Mouse (Mus musculus) liver, adult (tissue): ENCODE results near the gene Them4.

ENCODE experiments used
- GATA4 ChIP-seq: IDR thresholded peaks from 2 replicates; pipeline ENCODE4 v1.6.1; 2014; ENCODE audit warnings: mild to moderate bottlenecking, low read length; ENCODE audit not compliant: insufficient replicate concordance

Gene Them4

DNA sequence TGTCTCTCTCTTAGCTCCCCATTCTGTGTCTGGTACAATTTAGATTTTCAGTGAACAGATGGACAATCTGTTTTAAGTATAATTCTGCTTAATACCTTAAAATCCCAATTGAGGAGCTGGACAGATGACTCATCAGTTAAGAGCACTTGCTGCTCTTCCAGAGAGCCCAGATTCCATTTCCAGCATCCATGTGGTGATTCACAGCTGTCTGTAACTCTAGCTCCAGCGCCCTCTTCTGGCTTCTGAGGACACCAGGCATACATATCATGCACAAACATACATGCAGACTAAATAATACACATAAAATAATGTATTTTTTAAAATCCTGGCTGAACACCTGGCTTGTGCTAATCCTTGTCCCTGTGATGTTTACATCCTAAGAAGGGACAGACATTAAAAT is 50.9 kb downstream of the Them4 start:
- no peak for TF ChIP-seq GATA4

DNA sequence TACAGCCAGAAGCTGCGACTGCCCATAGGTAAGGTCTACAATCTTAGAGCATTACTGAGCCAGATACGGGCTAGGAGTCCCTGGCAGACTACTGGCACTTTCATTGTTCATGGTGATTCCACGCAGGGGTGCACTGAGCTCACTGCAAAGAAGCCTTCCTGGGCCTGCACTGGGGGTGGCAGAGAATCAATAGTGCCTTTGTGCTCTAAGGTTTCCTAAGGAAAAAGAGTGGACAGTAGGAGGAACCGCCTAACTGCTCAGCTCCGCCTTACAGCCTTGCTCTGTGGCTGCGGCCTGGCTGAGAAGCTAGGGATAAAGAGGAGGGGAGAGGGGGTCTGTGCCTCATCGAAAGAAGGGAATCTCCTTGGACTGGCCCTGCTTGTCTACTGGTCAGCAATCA is 52.2 kb downstream of the Them4 start, which contains the start of gene C2cd4d:
Gene C2cd4d (plus strand): TSS at position 301 of the 400 bp plus-strand sequence.
- no peak for TF ChIP-seq GATA4

DNA sequence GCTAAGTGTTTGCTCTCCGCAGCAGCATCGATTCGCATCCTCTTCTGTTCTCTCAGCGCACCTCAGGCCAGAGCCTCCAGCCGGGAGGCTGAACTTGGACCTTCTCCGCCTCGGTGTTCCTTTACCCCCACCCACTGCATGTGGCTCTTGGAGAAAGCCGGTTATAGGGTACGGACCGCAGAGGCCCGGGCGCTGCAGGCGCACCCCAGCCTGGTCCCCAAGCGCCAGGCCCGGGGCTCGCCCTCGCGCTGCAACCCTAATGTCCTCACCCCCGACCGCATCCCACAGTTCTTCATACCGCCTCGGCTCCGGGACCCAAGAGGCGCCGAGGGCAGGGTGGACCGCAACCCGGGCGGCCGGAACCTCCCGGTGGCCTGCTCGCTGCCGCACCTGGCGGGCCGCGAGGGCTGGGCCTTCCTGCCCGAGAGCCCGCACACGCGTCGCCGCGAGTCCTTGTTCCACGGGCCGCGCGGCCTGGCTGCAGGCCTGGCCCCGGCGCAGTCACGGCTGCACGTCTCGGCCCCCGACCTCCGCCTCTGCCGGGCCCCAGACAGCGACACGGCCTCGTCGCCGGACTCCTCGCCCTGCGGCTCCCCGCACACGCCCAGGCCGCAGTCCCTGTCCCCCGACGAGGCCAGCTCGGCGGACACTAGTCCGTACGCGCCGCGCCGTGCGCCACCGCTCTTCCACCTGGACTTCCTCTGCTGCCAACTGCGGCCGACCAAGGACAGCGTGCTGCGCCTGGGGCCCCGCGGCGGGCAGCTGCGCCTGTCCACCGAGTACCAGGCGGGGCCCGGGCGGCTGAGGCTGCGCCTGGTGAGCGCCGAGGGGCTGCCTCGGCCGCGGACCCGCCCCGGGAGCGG is 53.6 kb downstream of the Them4 start:
- TF ChIP-seq GATA4: no peak

DNA sequence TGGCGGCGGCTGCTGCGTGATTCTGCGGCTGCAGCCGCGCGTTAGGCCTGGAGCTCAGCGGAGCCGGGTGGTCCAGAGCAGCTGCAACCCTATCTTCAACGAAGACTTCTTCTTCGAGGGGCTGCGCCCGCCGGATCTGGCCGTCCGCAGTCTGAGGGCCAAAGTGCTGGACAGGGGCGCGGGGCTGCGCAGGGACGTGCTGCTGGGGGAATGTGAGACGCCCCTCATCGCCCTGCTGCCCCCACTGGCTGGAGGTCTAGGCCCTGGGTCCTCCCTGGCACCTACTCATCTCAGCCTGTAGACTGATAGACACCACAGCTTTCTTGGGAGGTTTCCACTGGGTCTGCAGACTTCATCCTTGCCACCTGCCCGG is 54.3 kb downstream of the Them4 start:
- TF ChIP-seq GATA4: no peak

DNA sequence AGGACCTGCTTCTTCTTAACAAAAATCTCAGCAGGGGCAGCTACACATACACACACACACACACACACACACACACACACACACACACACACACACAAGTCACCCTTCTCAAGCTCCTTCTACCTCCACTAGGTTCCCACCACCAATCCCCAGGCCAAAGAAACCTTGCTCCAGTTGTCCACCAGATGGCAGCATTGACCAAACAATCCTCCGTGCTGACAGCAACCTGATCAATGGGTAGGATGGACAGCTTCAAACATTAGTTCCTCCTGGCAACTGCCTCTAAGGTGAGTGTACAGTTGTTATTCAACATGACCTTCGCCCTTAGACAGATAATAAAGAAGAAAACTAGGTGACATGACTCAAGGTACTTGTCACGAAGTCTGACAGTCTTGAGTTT is 56.9 kb downstream of the Them4 start:
- TF ChIP-seq GATA4: no peak; the same call in 1 of the 2 replicates

DNA sequence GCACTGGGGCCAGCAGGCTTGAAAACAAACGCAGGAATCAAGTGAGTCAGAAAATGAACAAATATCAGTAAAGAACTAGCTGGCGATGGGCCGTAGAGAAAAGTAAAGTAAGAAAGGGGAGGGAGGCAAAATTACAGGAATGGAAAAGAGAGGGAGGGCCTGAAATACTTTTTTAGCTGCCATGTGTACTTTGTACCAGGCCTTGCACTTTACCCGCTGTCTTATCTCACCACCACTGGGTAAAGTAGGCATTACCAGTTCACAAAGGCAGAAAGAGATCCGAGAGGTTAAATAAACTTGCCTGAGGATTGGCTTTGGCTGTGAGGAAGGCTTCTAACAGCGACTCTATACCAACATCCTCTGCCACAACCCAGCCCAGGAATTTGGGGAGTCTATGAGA is 57.6 kb downstream of the Them4 start:
- TF ChIP-seq GATA4: peak; percentile 83

DNA sequence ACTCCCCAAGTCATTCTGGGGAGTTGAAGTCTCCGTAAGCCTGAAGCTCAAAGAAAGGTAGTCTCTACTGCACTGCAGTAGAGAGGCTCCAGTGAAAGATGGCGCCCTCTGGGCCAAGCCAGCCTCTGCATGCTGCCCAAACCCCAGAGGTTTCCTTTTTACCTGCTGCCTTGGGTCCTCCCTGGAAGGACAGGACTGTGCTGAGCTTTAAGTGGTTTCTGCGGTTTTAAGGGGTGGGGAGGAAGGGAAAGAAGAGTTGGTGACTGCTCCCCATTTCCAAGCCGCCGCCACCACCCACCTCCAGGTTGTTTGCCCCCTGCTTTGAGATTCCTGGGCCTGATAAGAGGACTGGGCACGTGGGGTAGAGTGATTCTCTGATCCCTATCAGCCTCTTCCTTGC is 58.7 kb downstream of the Them4 start:
- no peak for TF ChIP-seq GATA4

DNA sequence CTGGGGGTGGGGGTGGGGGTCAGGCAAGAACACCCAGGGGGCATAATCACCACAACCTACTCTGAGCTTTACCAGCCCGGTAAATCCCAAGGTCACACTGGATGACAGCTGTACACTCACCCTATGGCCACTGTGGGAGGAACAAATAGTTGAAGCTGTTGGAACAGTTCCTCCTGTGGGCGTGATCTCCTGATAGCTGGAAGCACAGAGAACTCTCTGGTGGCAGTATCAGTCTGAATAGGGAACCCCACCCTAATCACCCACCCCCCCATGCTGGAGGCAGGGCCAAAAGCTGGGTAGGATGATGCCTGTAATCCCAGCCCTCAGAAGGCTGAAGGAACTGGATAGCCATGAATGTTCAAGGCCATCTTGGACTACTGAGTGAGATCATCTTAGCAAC is 59.8 kb downstream of the Them4 start:
- no peak for TF ChIP-seq GATA4

DNA sequence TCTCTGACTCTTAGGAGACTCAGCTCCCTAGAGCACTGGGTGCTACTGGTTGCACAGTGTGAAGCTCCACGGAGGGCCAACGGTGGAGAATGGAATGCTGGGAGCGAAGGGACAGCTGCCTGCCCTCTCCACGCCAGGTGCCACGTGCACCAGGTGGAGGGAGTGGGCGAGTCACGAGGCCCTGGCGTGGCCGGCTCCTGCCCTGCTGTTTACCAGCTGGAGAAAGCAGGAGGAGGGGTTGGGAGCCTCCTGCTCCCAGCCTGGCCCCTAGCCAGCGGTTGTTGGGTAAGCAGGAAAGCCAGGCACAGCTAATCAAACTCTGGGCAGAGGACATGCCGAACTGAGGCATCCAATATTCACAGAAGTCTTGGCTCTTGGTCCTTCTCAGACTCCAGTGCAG is 61.7 kb downstream of the Them4 start:
- TF ChIP-seq GATA4: peak; percentile 29; the same call in 1 of the 2 replicates

DNA sequence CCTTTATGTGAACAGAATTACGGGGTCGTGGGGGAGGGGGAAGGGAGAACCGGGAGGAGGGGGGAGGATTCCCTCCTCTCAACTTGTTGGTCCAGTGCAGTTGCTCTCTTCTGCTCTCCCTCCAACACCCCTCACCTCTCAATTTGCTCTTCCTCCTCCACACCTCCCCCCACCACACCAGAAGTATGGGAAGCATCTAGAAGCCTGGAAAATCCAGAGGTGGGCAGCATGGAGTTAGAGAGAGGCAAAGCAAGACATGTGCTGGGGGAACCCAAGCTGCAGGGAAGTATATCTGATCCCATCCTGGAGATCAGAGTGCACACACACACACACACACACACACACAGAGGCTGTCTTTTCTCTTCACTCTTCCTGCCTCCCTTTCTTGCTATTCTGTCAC is 62.1 kb downstream of the Them4 start:
- TF ChIP-seq GATA4: no peak

DNA sequence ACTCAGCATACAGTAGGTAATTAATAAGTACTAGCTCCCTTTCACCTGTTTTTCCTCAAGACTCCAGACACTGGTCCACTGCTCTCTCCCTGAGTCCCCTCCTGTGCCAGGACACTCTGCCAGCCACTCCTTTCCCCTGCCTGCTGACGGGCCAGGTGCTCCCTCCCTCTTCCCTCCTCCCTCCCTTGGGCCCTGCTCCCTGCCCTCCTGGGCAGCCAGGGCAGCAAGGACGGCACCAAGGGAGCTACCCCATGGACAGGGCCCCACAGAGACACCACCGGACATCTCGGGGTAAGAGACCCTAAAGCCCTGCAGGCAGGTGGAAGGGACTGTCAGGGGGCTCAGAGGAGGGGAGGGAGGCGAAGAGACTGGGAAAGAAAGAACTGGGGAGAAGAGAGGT is 62.8 kb downstream of the Them4 start, which contains the start of gene Rorc:
Gene Rorc (plus strand): TSS at position 154 of the 400 bp plus-strand sequence.
- TF ChIP-seq GATA4: no peak

DNA sequence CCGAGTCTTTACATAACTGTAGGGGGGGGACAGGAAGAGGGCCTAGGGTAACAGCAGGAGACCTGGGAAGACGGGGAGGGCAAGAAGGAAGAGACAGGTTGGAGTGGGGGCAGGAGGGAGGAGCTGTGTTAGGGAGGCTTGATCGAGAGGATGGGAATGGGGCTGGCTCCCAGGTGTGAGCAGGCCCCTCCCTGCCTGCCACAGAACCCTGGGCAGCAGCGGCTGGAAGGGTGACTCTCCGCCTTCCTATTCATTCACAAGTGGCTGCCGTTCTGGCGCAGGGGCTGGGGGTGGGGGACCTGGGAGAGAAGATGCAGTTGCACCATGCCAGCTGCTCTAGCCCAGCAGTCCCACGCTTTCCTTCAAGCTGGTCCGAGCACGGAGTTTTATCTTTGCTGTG is 63.2 kb downstream of the Them4 start:
- TF ChIP-seq GATA4: no peak

DNA sequence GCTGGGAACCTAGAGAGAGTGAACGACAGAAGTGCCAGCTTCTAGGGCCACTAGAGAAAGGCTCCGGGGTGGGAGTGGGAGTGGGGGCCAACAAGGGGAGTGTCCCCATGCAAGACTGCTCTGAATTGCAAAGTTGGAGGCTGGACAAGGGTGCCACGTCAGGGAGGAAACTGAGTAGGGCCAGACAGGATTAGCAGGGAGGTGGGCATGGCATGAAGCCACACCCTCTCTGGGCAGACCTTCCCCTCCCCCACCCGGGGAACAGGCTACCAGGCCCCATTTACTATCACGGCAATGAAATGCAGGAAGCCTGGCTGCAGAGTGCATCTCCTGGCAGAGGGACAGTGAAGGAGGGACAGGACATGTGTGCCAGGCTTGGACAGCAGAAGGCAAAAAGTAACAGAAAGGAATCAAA is 63.7 kb downstream of the Them4 start:
- TF ChIP-seq GATA4: no peak

DNA sequence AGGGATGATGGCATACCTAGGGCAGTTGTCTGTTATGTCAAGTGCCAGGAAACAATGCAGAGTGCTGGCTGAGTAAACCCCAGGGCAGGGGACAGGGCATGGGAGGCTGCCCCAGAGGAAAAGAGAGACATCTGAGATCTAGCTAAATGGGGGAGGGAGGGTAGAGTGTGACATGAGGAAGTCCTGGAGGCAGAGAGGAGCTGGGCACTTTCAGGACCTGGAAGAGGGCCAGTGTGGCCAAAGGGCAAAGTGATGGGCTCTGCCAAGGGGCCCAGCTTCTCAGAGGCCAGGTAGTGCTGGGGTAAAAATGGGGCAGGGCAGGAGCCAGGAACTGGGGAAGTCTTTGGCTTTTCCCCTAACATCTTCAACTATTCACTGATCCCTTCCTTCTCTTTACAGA is 64.7 kb downstream of the Them4 start:
- no peak for TF ChIP-seq GATA4

DNA sequence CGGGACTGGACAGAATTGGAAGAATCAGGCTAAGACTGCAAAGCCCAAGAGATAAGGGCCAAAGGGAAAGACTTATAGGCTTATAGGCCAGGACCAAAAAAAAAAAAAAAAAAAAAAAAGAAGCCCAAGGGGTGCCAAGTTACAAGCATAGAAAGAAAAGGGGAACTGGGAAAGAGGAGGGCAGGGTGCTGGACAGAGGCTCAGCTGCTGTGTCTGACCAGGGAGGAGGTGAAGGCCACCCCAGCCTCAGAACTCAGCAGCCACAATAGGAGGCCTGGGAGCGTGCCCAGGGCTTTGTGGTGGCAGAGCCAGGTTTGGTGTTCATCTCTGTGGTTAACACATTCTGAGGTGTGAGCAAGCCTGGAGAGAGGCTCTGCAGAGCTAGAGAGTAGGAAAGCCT is 65.3 kb downstream of the Them4 start:
- no peak for TF ChIP-seq GATA4

DNA sequence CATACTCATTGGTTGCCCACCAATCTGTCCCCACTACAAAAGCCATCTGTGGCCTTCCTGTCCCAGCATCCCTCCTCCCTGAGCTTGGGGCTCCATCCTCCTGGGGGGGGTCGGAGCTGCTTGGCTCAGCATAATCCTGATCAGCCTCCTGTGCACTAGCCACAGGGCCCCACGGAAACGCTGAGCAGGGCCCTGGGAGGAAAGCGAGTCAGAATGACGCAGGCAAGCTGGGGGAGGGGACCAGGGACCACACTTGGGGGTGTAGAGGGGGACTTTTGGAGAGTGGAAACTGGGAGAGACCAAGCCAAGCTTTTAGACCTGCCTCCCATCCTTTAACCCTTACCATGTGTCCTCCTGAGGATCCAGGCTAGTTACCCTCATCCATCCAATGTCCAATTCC is 66.0 kb downstream of the Them4 start:
- TF ChIP-seq GATA4: no peak
